Mouse (Mus musculus) WW6 (cell line): ENCODE measurements around the gene Olfr776.
"Not testable (repeated sequence)": the region's sequence is repeated elsewhere in the genome, so short reads cannot be mapped to it uniquely, and the experiment has no call there.

Experiments used
- DNase-seq: peaks from one replicate; pipeline ENCODE4 v3.0.0-alpha.2; 2013; ENCODE audit warnings: low read depth, low spot score

Olfr776 gene

DNA sequence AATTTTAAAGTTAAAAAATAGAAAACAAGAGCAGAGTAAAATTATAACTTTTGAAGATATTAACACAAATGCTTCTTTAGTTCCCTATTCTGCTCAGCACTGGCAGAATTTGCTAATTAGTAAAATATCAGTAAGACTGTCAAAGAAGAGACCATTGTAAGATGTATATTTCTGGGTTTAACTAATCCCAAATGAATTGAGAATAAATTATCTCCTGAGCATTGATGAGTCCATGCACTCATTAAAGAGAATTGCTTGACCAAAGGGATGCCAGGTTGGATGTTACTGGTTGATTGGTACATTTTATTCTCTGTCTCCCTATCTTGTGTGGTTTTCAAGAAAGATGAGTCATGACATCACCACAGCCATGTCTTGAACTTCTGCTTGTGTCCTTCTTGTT lies at the start of gene Olfr776:
TSS of gene Olfr776 (plus strand) at position 301 of the 400 bp plus-strand sequence.
- no peak for DNase-seq

DNA sequence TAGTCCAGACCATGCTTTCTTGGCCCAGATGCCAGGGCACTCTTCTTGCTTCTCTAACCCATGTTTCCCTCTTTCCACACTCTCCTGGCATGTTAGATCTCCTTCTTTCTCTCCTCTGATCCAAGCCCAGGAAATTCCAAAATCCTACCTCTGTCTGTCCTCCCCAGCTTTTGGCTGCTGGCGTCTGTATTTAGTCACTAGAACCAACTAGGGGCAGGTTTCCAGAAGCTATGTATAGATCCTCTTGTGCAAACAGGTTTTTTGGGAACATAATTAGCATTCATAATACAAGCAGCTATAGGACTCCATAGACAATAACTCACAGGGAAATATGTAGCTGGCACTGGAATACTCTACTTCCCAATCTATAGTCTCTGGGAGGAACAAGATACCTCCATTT lies 28.2 kb upstream of the Olfr776 start:
- DNase-seq = no peak

DNA sequence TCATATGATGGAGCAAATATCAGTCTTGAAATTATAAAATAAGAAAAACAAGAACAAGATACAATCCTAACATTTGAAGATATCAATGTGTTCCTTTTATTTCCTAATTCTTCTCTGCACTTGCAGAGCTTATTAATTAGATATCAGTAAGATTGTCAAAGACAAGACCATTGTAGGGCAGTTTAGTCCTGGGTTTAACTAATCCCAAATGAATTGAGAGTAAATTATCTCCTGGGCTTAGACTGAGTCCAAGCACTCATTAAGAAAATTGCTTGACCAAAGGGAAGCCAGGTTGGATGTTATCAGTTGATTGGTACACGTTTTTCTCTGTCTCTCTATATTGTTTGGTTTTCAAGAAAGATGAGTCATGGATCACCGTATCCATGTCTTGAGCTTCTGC lies 23.0 kb upstream of the Olfr776 start, which contains the start of gene Olfr774:
TSS of gene Olfr774 (plus strand) at position 301 of the 400 bp plus-strand sequence.
- DNase-seq = no peak

DNA sequence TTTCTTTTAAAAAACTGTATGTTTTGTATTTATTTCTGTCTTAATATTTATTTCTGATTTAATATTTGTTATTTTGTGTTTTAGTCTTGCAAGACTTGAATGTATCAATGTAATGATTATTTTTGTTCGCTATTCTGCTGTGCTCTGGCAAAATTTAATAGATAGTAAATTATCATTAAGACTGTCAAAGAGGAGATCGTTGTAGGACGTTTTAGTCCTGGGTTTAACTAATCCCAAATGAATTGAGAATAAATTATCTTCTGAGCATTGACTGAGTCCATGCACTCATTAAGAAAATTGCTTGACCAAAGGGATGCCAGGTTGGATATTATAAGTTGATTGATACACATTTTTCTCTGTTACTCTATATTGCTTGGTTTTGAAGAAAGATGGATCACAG lies 10.8 kb upstream of the Olfr776 start, which contains the start of gene Olfr775:
TSS of gene Olfr775 (plus strand) at position 301 of the 400 bp plus-strand sequence.
- DNase-seq = no peak

DNA sequence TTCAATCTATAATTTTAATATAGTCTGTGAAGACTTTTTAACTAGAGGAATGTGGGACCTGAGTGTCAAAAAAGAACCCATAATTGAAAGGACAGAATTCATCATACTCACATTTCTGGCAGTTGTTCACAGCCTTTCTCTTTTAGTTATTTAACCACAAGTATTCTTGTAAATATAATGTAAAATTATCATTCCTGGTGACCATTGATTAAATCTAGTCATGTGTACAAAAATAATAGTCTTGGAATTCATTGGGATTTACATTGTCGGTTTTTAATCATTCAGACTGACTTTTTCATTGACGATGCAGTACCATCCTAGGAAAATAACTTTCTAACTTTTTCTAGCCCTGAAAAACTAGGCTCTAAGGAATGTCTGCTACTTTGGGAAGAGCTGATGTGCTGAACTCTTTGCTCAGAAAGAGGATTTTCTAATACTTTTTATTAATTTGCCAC lies 12.2 kb downstream of the Olfr776 start, which contains the start of gene Olfr777:
TSS of gene Olfr777 (minus strand) at position 405 of the 455 bp plus-strand sequence.
- no peak for DNase-seq

DNA sequence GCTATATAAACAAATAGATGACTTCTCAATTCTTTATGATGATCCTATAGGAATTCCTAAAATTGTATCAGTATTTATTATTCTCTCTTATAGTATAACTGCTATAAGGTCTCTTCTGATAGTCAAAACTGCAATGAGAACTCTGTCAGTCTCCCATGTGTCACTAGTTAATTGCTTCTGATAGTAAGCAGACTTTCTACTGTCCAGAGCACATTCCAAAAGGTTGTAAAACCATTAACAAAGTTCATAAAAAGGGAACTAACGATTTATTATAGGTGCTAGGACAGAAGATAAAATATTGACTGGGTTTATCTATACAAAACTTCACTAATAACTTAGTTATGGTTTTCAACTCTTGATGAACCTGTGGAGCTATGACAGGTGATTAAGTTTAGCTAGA lies 54.0 kb downstream of the Olfr776 start:
- DNase-seq = not testable (repeated sequence)

DNA sequence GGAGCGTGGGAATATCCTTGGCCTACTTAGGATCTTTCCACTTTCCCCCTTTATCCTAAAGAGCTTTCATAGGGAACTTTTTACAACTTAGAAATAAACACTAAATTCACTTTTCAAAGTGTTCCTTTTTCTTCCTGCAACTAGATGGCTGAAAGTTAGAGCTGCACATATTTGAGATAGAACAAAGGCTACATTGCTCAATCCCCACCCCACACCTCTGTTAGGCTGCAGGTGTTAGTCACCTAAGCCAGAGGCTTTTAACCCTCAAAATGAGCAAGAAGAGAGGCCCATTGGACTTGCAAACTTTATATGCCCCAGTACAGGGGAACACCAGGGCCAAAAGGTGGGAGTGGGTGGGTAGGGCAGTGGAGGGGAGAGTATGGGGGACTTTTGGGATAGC lies 54.6 kb downstream of the Olfr776 start:
- DNase-seq = not testable (repeated sequence)
